Mouse (Mus musculus): ENCODE data around the gene Itsn1.

Itsn1 gene

DNA sequence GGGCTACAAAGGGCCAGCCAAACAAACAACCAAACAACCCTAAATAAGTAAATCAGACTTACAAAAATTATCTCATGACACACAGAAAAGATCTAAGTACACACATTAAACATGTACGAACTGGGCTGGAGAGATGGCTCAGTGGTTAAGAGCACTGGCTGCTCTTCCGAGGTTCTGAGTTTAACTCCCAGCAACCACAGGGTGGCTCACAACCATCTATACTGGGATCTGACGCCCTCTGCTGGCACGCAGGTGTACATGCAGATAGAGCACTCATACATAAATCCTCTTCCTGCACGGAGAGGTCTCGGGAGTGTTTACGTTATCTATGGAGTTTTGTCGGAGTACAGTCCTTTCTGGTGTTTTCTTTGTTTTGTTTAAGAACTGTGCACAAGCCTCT, 206.0 kb downstream of the Itsn1 start:
- peak; percentile 52 for DNase-seq (ENCODE audit: extremely low read depth, insufficient read length, low spot score)

GRCm38 (mm10) chr16:91935726-91936125, 206.6 kb downstream of the Itsn1 start:
- no peak for DNase-seq (ENCODE audit: extremely low read depth, insufficient read length, low spot score)

DNA sequence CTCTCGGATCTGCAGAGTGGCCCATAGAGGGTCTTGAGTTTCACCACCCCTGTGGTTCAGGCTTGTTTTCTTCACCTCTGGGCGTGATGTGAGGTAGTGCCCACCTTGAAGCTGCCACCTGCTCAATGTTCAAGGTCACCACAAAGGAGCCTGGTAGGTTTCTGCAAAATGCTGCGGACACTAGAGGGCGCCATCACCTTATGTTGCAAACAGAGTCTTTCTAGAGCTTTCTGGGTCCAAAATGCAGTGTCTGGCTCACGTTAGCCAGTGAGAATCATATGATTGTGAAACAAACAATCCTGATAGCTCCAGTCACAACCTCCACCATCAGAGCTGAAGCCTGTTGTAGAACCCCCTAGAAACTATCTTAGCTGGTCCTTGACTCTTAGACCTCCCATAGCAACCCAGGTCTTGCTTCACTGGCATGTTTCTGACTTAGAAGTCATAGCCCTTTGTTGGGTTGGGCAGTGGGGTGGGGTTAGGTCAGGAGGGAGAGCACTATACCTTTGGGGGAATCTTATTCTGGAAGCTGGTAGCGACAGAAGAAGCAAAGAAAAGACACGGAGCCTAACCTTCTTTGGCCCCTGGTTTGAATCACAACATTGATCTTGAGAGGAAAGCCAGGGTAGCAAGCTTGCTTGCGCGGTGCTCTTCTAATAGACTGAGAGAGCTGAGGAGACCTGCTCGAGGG, 207.4 kb downstream of the Itsn1 start:
- DNase-seq (ENCODE audit: extremely low read depth, insufficient read length, low spot score) = peak; percentile 41

GRCm38 (mm10) chr16:91937281-91937680, 208.2 kb downstream of the Itsn1 start:
- no peak for DNase-seq (ENCODE audit: extremely low read depth, insufficient read length, low spot score)

GRCm38 (mm10) chr16:91938141-91938540, 209.1 kb downstream of the Itsn1 start:
- DNase-seq (ENCODE audit: extremely low read depth, insufficient read length, low spot score) = no peak

DNA sequence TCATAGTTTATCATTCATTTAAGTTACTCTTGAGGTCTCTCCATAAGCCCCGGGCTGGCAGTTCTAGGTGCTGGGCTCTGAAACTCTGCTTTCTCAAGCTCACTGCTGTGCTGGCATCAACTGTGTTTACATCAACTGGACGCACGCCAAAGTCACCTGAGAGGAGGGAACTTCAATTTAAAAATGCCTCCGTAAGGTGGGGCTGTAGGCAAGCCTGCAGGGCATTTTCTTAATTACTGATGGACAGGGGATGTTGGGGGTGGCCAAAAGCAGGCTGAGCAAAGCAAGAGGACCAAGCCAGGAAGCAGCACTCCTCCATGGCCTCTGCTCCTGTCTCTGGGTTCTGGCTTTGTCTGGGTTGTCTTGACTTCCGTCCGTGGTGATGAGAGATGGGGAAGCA, 211.6 kb downstream of the Itsn1 start:
- DNase-seq (ENCODE audit: extremely low read depth, insufficient read length, low spot score) = no peak

DNA sequence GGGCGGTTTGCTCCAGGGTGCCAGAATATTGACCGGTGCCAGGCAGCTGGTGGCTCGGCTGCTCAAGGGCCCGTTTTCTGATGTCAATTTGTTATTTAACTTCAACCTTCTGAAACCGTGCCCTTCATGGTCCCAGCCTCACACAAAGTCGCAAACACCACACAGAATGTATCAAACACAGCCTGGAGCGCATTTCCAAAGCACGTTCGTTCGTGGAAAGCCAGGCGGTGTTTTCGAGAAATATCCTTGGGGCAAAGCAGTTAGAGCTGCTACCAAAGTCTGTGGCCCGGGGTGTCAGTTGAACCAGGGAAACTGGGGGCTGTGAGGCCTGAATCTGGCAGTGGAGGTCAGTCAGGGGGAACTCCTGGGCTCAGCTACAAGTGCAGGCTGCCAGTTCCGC, 213.1 kb downstream of the Itsn1 start:
- DNase-seq (ENCODE audit: extremely low read depth, insufficient read length, low spot score) = no peak

GRCm38 (mm10) chr16:91946261-91946660, 217.2 kb downstream of the Itsn1 start:
- DNase-seq (ENCODE audit: extremely low read depth, insufficient read length, low spot score) = no peak

GRCm38 (mm10) chr16:91947093-91947492, 218.0 kb downstream of the Itsn1 start:
- no peak for DNase-seq (ENCODE audit: extremely low read depth, insufficient read length, low spot score)

- DNase-seq (ENCODE audit: extremely low read depth, insufficient read length, low spot score) = no peak
These were observed 224.9 kb downstream of the Itsn1 start for GRCm38 (mm10) chr16:91953967-91954366.

- DNase-seq (ENCODE audit: extremely low read depth, insufficient read length, low spot score) = no peak
These were observed 225.7 kb downstream of the Itsn1 start for GRCm38 (mm10) chr16:91954766-91955165.

DNA sequence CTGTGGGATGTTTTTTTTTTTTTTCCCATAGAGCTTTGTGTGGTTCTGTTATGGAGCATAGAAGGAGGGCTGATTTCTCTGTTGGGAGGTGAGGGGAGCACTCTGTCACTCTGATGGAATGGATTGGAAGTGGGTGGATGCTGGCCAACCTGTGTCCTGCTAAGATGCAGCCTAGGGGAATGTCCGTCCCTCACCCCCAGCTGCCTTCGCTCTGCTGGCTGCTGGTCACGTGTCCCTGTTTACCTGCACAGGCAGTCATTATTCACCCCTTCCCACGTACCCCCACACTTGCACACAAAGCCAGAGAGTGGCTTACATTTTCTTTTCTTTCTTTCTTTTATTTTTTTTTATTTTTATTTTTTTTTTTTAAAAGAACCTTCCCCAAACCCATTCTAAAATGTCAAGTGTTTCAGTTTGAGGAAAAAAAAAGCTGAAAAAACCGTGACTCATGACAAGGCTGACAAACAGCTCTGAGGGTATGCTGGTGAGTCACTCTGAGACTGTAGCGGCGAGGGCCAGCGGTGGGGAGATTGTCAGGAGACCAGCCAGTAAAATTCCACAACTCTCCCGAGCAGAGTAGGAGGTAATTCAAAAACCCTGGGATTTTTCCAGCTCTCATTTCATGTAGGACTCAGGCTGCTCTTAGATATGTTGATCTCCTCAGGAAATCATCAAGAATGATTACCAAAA, 233.3 kb downstream of the Itsn1 start:
- DNase-seq (ENCODE audit: extremely low read depth, insufficient read length, low spot score) = peak; percentile 82

GRCm38 (mm10) chr16:91962894-91963555, 233.9 kb downstream of the Itsn1 start:
- DNase-seq (ENCODE audit: extremely low read depth, insufficient read length, low spot score) = no peak

- no peak for DNase-seq (ENCODE audit: extremely low read depth, insufficient read length, low spot score)
These were observed 234.4 kb downstream of the Itsn1 start for GRCm38 (mm10) chr16:91963556-91963900.

DNA sequence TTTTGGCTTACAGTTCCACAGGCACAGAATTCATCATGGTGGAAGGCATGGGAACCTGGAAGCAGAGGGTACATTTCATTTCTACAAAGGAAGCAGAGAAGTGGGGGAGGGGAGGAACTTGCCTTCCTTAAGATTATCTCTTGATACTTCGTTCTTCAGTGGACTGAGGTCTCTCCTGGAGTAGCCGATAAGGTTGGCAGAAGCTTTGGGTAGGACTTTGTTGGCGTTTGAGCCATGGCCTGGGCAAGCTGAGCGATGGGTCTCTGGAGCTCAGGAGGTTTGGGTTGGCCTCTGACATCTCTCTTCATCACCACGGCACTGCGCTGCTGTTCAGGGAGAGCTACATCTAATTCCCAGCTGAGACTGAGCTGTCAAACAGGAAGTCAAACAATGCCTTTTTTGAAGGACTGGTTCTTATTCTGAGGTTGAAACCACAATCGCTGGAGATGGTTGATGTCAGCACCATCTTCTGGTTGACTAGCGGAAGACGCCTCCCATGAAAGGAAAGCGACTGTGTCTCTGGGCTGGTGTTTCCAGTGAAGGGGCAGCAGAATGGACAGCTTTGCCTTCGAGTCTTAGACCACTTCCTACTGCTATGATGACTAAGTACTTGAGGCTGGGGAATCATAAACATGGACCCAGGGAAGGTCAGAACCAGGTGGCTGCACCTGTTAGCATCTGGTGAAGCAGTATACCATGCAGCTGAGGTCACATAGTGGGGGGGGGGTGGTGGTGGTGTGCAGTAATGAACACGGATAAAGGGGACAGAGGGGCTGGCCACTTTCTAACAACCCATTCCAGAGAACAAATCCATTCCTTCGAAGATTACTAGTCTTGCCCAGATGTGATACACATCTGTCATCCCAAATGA, 235.5 kb downstream of the Itsn1 start:
- no peak for DNase-seq (ENCODE audit: extremely low read depth, insufficient read length, low spot score)

GRCm38 (mm10) chr16:91968725-91969124, 239.6 kb downstream of the Itsn1 start:
- no peak for DNase-seq (ENCODE audit: extremely low read depth, insufficient read length, low spot score)

DNA sequence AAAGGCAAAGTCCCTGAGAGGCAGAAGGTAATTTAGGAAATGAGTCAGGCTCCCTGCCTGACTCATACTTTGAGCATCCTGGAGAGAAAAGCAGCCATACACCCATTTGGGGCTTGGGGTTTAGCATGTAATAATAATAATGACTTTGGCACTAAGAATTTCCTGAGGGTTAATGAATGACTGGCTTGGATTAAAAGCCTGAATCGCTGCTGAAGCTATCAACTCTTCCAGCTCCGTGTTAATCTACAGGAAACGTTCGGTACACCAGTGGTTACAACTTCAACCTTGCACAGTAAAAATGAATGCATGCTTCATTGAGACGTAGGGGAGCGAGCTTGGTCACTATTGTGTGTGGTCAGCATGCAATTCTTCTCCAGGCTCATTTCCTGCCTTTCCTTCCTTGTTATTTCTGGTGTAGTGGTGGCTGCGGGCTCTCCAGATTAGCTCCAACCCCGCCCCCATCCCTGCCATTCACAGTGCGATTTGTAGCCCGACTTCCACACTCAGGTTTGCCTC, 240.5 kb downstream of the Itsn1 start:
- peak; percentile 71 for DNase-seq (ENCODE audit: extremely low read depth, insufficient read length, low spot score)

Data from 3134 (cell line).